Mouse (Mus musculus): ENCODE results near the gene Cnot3.
A peak's percentile ranks its signal among the peaks of the same experiment; 100 is the strongest.
"Not testable (repeated sequence)": the region's sequence is repeated elsewhere in the genome, so short reads cannot be mapped to it uniquely, and the experiment has no call there.

Gene Cnot3

DNA sequence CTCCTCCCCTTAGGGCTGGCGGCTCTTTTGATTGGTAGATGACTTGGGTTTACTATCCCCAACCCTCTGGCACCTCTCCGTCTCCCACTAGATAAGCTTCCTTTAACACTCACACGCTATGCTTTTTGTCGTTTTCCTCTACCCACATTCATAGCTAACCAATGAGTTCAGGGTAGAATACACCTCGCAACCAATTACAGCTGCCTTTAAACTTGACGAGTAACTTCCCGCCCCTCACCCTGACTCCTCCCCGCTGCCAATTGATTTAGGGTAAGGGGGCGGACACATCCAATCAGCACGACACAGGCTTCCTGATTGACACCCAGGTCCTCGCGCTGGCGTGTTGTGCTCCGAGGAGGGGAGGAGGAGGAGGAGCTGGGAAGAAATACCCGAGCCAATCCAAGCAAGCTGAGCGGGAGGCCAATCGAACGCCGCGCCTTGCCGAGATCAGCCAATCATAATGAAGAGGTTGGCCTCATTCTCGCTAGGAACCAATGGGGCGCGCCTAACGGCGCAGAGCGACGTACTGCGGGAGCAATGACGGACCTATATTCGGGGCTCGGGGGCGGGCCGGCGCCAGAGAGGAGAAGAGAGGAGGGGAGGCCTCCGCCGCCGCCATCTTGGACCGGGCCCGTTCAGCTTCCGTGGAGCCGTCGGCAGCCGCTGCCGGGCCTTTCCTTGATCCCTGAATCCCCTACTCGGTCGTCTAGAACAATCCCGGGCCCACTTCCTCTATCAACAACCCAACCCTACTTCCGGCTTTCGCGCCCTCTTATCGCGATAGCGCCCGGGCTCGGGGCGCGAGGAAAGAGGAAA lies at the start of gene Cnot3:
Cnot3 (plus strand) TSS at position 597 of the 816 bp plus-strand sequence.
- peak; percentile 97 for DNase-seq (ENCODE audit: low read depth)

DNA sequence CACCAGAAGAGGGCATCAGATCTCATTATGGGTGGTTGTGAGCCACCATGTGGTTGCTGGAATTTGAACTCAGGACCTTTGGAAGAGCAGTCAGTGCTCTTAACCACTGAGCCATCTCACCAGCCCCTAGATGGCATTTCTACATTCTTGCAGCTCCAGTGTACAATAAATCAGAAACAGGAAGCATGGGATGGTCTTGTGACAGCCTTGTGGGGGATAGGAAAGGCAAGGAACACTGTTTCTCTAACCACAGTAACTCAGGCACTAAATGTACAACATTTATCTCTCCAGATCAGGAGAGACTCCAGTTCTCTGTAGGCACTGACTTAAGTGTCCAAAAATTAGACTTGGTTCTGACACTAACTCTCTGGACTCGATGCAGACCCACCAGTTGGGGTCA lies 47.3 kb upstream of the Cnot3 start:
- DNase-seq (ENCODE audit: low read depth), result not testable (repeated sequence)

DNA sequence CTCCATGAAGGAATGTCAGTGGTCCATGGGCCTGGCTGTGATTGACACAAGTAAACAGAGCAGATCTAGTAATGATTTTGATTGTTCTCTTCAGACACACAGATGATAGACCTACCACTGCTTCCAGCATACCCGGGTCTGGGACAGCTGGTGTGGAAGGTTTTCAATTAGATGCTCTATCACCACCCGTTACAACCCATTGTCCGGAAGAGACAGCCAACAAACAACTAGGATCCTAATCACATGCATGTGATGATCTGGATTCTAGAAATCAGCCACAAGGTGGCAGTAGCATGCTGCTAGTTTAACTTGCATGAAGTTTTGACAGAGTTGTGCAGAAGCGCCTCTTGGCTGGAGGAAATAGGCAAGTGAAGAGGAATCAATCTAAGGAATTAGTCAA lies 43.9 kb upstream of the Cnot3 start:
- peak; percentile 76 for DNase-seq (ENCODE audit: low read depth)

- no peak for DNase-seq (ENCODE audit: low read depth)
Observed at GRCm38 (mm10) chr7:3606798-3607197, 38.3 kb upstream of the Cnot3 start.

GRCm38 (mm10) chr7:3607391-3607790 lies 37.7 kb upstream of the Cnot3 start:
- no peak for DNase-seq (ENCODE audit: low read depth)

- DNase-seq (ENCODE audit: low read depth), result no peak
Observed at GRCm38 (mm10) chr7:3608668-3609067, 36.4 kb upstream of the Cnot3 start.

DNA sequence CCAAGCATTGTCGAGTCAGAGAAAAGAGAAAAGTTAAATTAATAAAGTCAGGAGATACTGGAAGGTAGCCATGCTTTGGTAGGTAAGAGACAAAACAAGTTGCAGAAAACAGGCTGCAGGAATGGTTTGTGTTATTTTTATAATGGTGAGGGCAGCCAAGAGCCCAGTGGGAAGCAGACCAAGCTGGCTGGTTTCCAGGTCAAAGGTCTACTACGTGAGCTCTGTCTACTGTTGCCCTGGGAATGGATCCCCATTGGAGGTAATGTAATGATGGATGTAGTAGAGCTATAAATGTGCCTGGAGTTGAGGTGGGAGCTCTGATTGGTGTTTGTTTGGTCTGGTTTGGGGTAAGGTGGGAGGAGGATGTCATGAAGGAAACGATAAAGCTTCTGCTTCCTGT lies 36.0 kb upstream of the Cnot3 start:
- no peak for DNase-seq (ENCODE audit: low read depth)

DNA sequence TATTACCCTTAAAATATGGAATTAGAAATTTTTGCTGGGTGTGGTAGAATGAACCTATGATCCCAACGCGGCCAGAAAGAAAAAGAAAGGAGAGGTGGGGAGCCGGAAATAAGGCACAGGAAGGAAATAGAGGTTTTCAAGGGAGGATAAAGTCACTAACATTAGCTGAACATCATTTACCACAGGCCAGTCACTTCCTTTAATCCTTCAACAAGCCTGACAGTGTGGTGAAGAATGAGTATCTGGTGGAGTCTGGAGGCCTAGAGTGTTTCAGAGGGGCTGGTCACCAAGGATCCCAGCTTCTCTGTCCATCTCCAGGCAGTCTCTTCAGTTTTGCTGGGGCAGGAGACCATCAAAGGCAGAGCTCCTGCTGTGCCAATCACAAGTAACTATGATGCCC lies 34.6 kb upstream of the Cnot3 start:
- DNase-seq (ENCODE audit: low read depth), result no peak

DNA sequence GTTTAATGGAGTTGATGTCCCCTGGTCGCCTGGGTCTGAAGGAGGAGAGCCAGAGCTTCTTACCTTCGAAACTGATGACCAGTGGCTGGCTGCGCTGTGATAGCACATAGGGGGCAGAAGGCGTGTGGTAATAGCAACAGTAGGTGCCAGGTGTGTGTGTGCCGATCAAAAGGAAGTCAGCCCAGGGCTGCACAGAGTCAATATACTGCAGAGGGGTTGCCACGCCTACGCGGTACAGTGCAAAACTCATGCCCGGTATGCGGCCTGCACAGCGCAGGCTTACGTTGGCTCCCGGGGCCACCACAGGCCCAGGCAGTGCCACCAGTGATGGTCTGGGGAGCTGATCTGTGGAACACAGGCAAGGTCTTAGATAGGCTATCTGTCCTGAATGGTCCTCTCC lies 34.1 kb upstream of the Cnot3 start:
- DNase-seq (ENCODE audit: low read depth), result no peak

GRCm38 (mm10) chr7:3614021-3614420 lies 31.0 kb upstream of the Cnot3 start:
- no peak for DNase-seq (ENCODE audit: low read depth)

DNA sequence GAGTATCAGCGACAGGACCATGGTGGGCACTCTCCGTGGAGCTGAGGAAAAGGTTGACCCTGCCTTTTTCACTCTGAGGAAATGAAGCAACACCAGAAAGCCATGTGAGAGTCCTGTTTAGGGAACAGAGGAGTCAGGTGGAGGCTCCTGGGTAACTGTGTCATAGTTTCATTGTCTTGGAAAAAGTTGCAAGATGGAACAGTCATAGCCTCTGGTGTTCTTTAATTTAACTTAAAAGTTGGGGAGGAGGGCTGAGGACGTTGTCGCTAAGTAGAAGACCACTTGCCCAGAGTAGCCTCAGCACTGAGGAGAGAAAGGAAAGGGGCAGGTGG lies 29.0 kb upstream of the Cnot3 start, which contains the start of gene Oscar:
Oscar (minus strand) TSS at position 101 of the 332 bp plus-strand sequence.
- no peak for DNase-seq (ENCODE audit: low read depth)

- no peak for DNase-seq (ENCODE audit: low read depth)
Observed at GRCm38 (mm10) chr7:3616389-3617241, 28.5 kb upstream of the Cnot3 start.

DNA sequence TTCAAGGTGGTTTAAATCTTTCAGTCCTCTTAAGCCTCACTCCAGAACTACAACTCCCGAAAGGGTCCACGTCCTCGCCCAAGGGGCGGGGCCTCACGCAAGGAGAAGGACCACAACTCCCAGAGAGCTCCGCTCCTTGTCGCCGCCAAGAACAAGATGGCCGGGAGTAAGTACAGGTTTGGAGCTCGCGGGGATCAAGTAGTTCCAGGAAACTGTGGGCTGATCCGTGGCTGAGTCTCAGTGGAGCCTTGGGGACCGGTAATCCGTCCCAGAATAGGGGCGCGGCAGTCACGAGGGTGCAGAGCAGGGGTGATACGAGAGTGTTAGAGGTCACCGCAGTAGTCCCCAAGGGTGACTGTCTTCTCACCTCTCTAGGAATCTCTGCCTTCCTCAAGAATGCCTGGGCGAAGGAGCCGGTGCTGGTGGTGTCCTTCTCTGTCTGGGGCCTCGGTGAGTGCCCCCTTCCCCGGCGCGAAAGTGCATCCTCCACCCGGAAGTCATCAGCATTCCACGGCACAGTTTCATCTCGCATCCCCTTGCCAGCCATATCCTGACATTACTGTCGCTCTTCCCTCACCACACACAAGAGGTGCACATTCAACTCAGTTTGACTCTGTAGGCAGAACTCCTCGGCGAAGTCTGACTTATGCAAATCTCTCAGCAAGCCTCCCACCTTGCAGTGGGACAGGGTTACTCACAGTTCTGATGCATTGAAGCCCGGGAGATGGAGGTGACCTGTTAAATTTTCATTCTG lies 27.6 kb upstream of the Cnot3 start, which contains the start of gene Ndufa3:
Ndufa3 (plus strand) TSS at position 132 of the 754 bp plus-strand sequence.
- DNase-seq (ENCODE audit: low read depth), result peak; percentile 89

DNA sequence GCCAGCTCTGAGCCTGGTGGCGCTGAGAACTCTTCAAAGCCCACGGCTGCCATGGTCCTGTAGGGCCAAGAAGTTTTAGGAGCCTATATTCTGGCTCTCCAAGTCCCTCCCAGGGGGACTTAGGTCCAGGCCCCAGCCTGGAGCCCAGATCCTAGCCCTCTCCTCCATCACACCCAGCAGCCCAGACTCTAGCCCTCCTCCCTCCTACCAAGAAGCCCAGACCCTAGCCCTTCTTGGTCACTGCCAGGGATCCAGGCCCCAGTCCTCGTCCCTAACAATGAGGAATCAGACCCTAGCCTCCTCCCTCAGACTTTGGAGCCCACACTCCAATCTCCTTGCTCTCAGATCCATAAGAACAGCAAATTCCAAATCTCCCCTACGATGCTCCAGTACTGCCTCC lies 16.0 kb upstream of the Cnot3 start:
- DNase-seq (ENCODE audit: low read depth), result no peak

GRCm38 (mm10) chr7:3629543-3630477 lies 15.3 kb upstream of the Cnot3 start, which contains the start of the genes Tfpt and Prpf31:
Gene Tfpt, minus strand, starts transcription at chr7:3629929.
Gene Prpf31, plus strand, starts transcription at chr7:3629985.
- peak; percentile 91 for DNase-seq (ENCODE audit: low read depth)

DNA sequence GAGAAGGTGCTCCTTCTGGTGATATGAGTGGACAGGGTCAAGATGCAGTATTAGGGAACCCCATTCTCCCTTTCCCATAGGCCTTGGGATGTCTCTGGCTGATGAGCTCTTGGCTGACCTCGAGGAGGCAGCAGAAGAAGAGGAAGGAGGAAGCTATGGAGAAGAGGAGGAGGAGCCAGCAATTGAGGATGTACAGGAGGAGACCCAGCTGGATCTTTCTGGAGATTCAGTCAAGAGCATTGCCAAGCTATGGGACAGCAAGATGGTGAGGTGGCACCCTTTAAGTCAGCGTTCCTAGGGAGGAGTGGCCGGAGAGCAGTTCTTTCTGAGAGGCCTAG lies 14.6 kb upstream of the Cnot3 start:
- DNase-seq (ENCODE audit: low read depth), result no peak

- no peak for DNase-seq (ENCODE audit: low read depth)
Observed at GRCm38 (mm10) chr7:3643412-3643811, 1.7 kb upstream of the Cnot3 start.

GRCm38 (mm10) chr7:3643843-3644242 lies 1.2 kb upstream of the Cnot3 start:
- no peak for DNase-seq (ENCODE audit: low read depth)

GRCm38 (mm10) chr7:3644348-3644671 lies 758 bp upstream of the Cnot3 start:
- no peak for DNase-seq (ENCODE audit: low read depth)

DNA sequence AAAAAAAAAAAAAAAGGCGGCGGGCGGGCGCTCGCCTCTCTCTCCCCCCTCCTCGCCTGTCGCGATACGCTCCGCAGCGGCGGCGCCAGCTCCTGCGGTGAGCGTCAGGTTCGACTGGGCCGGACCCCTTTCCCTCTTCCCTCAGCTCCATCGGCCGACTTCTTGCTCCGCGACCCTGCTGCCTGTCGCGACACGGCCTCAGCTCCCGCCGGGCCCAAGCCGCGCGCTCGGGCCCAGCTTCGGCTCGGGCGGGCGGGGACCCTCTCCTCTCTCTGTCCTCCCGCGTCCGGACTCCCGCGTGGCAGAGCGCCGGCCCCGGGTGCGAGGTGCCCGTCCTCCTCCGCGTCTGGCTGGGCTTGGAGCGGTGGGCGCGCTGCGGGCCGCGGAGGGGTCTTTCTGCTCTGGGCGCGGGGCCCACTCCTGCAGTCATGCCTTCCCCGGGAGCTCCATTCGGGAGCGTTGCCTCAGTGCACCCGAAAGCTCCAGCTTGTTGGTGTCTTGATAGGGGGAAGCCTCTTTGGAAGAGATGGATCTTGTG lies 489 bp downstream of the Cnot3 start:
- DNase-seq (ENCODE audit: low read depth), result no peak

- DNase-seq (ENCODE audit: low read depth), result no peak
Observed at GRCm38 (mm10) chr7:3646188-3646587, 1.1 kb downstream of the Cnot3 start.

Data from c-Kit-positive CD71-negative TER-119-negative erythroid progenitor cells, embryonic 14.5 days (primary cell).